Mouse (Mus musculus) forebrain, embryonic 11.5 days (tissue): ENCODE measurements at regions not wholly inside any gene's neighbourhood (a gene's known extent, or its start where the extent isn't known, plus 50 kb on each side); places are given as distances from the start of the nearest gene placed in this dataset.

Experiments used
- ATAC-seq: fragments of 200-750 bp; cut with Nextera tagmentation; replicated peaks from 2 replicates; pipeline ENCODE4 v1.8.0; 2017; ENCODE audit warnings: moderate TSS enrichment; ENCODE audit not compliant: low FRiP score
- DNase-seq: peaks from one replicate; pipeline ENCODE4 v3.0.0-alpha.2; 2017; ENCODE audit warnings: low spot score
- H3K27ac ChIP-seq: fragments of 300-500 bp; sonication (generic); 2 replicates; pipeline ENCODE4 v1.5.1; 2014; ENCODE audit warnings: low read depth, low read length
- H3K27me3 ChIP-seq: fragments of 300-500 bp; sonication (generic); 2 replicates; pipeline ENCODE4 v1.6.1; 2014; ENCODE audit warnings: mild to moderate bottlenecking, low read length, mixed read lengths; ENCODE audit not compliant: control insufficient read depth, insufficient read depth
- H3K36me3 ChIP-seq: fragments of 300-500 bp; sonication (generic); 2 replicates; pipeline ENCODE4 v1.6.1; 2014; ENCODE audit warnings: mild to moderate bottlenecking, low read length, moderate library complexity, mixed read lengths; ENCODE audit not compliant: control insufficient read depth, insufficient read depth
- H3K4me1 ChIP-seq: fragments of 300-500 bp; sonication (generic); replicated peaks from 2 replicates; pipeline ENCODE4 v1.6.1; 2014; ENCODE audit warnings: low read length, mixed read lengths; ENCODE audit not compliant: control insufficient read depth, insufficient read depth
- H3K4me2 ChIP-seq: fragments of 300-500 bp; sonication (generic); 2 replicates; pipeline ENCODE4 v1.6.1; 2014; ENCODE audit warnings: low read depth, mild to moderate bottlenecking, low read length, moderate library complexity, mixed read lengths; ENCODE audit not compliant: severe bottlenecking
- H3K4me3 ChIP-seq: fragments of 300-500 bp; sonication (generic); 2 replicates; pipeline ENCODE4 v1.5.1; 2014; ENCODE audit warnings: low read depth, low read length
- H3K9ac ChIP-seq: fragments of 300-500 bp; sonication (generic); 2 replicates; pipeline ENCODE4 v1.6.1; 2014; ENCODE audit warnings: low read length
- H3K9me3 ChIP-seq: fragments of 300-500 bp; sonication (generic); 2 replicates; pipeline ENCODE4 v1.6.1; 2016; ENCODE audit warnings: low read length, mixed read lengths; ENCODE audit not compliant: control insufficient read depth
- WGBS: fragments of 180-500 bp; shearing (Covaris S2); extraction: QIAGEN DNeasy Blood & Tissue Kit; methylation state at CpG from one replicate; pipeline ENCODE4 v1.1.7; 2014; 5-methylcytosine and 5-hydroxymethylcytosine counted together

- Histone ChIP-seq H3K9ac (no peak overlapping the region), H3K36me3 (no peaks in the 10 kb centered on the region), H3K27ac (no peak overlapping the region), H3K9me3 (no peaks in the 10 kb centered on the region; the same call in 1 of the 2 replicates), H3K4me3 (no peak overlapping the region), H3K4me2 (no peak overlapping the region), H3K4me1 (no peaks in the 10 kb centered on the region), H3K27me3 (no peaks in the 10 kb centered on the region)
- DNase-seq: no peak
- ATAC-seq: no peak
- WGBS: 82% methylated on average over 2 of the region's 2 CpGs
Observed at GRCm38 (mm10) chr3:41857446-41857845, 115.0 kb downstream of the D3Ertd751e start.

- H3K4me1 ChIP-seq: no peaks in the 10 kb centered on the region
- no peaks in the 10 kb centered on the region for H3K36me3 ChIP-seq
- H3K27me3 ChIP-seq: no peaks in the 10 kb centered on the region
- DNase-seq (no peak), ATAC-seq (no peak)
- no peaks in the 10 kb centered on the region; the same call in 1 of the 2 replicates for H3K9me3 ChIP-seq
- H3K27ac ChIP-seq: no peak overlapping the region
- no peak overlapping the region for H3K9ac ChIP-seq
- H3K4me3 ChIP-seq: no peak overlapping the region
- no peak overlapping the region for H3K4me2 ChIP-seq
Observed at GRCm38 (mm10) chr3:41862674-41863073, 120.3 kb downstream of the D3Ertd751e start.

DNA sequence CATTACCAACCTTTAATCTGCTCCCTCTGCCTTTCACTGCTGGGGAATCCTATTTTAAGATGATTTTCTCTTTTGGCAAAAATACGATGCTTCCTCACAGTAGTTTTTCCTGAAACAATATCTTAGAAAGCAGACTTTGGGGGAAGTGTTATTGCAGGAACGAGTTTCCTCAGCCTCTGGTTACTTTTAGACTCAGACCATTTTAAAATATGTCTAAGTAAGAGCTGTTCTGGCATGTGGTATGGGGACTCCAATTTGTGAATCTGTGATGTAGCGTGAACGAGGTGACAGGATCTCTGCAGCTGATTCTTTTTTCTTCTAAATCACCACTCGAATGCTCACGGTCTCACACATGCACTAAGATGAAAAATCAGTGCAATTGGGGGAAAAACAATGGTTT is 166.5 kb downstream of the D3Ertd751e start:
- no peaks in the 10 kb centered on the region for H3K4me1 ChIP-seq
- H3K9ac ChIP-seq: no peak overlapping the region
- WGBS: 89% methylated on average over 6 of the region's 6 CpGs
- H3K9me3 ChIP-seq: no peaks in the 10 kb centered on the region
- no peak overlapping the region for H3K4me2 ChIP-seq
- H3K27me3 ChIP-seq: no peaks in the 10 kb centered on the region
- no peak for DNase-seq
- ATAC-seq: no peak
- H3K27ac ChIP-seq: no peak overlapping the region
- no peak overlapping the region for H3K4me3 ChIP-seq
- H3K36me3 ChIP-seq: no peaks in the 10 kb centered on the region

DNA sequence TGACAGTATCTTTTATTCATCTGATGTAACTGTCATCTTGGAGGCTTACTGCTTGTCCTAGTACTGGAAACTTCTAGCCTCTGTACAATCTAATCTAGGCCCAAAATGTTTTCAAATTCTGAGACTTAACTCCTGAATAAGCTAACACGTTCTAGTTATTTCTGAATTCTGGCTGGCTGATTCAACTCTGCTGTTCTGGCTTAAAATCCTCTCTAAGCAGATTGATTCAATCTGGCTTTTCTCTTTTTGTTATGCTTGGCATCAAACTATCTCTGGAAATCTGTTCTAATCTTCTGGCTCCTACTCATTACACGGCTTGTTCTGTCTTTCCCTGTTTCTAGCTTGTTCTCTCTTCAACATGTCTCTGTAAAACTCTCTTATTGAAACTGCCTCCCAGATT is 170.8 kb downstream of the D3Ertd751e start:
- no peaks in the 10 kb centered on the region for H3K36me3 ChIP-seq
- 77% methylated on average over 2 of the region's 2 CpGs for WGBS
- H3K4me3 ChIP-seq: no peak overlapping the region
- no peaks in the 10 kb centered on the region for H3K4me1 ChIP-seq
- no peak for ATAC-seq
- H3K27me3 ChIP-seq: no peaks in the 10 kb centered on the region
- no peaks in the 10 kb centered on the region for H3K9me3 ChIP-seq
- no peak overlapping the region for H3K27ac ChIP-seq
- no peak overlapping the region for H3K9ac ChIP-seq
- H3K4me2 ChIP-seq: no peak overlapping the region
- no peak for DNase-seq

GRCm38 (mm10) chr3:41939843-41940242 is 197.4 kb downstream of the D3Ertd751e start:
- Histone ChIP-seq H3K9me3 (no peaks in the 10 kb centered on the region), H3K4me3 (no peak overlapping the region), H3K27me3 (no peaks in the 10 kb centered on the region), H3K9ac (no peak overlapping the region), H3K4me1 (no peaks in the 10 kb centered on the region), H3K4me2 (no peak overlapping the region), H3K27ac (no peak overlapping the region), H3K36me3 (no peaks in the 10 kb centered on the region)
- 49% methylated on average over 4 of the region's 4 CpGs for WGBS
- DNase-seq (no peak), ATAC-seq (no peak)

DNA sequence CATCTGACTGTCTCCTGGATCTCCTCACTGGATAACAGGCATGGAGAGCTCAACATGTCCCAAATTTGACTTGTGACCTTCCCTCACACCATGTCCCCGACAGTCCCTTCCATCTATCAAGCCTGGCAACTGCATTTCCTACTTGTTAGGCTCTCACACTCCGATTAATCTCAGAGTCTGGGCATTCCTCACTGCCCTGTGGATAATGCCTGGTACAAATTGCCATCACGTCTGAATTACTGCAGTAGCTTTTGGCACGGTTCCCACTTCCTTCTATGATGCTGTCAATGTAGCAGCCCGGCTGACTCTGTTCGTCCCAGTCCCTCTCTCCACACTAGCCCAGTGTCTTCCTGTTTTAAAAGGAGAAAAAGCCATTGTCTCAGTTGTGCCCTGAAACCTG is 200.6 kb downstream of the D3Ertd751e start:
- DNase-seq (no peak), ATAC-seq (no peak)
- no peaks in the 10 kb centered on the region for H3K27me3 ChIP-seq

GRCm38 (mm10) chr3:41949404-41949803 is 207.0 kb downstream of the D3Ertd751e start:
- no peak overlapping the region for H3K27ac ChIP-seq
- DNase-seq (no peak), ATAC-seq (no peak)
- H3K9me3 ChIP-seq: no peaks in the 10 kb centered on the region
- H3K9ac ChIP-seq: no peak overlapping the region
- H3K4me2 ChIP-seq: no peak overlapping the region
- 91% methylated on average over 2 of the region's 2 CpGs for WGBS
- H3K27me3 ChIP-seq: no peaks in the 10 kb centered on the region
- H3K4me1 ChIP-seq: peaks cover 2% of the 10 kb centered on the region; the same call in 1 of the 2 replicates
- no peaks in the 10 kb centered on the region for H3K36me3 ChIP-seq
- no peak overlapping the region for H3K4me3 ChIP-seq

More for the DNA sequence above, 200.6 kb downstream of the D3Ertd751e start:
- Histone ChIP-seq H3K4me3 (no peak overlapping the region), H3K4me2 (no peak overlapping the region), H3K9me3 (no peaks in the 10 kb centered on the region), H3K9ac (no peak overlapping the region), H3K27ac (no peak overlapping the region), H3K4me1 (peaks cover 2% of the 10 kb centered on the region; the same call in 1 of the 2 replicates), H3K36me3 (no peaks in the 10 kb centered on the region)
- 74% methylated on average over 6 of the region's 6 CpGs for WGBS

DNA sequence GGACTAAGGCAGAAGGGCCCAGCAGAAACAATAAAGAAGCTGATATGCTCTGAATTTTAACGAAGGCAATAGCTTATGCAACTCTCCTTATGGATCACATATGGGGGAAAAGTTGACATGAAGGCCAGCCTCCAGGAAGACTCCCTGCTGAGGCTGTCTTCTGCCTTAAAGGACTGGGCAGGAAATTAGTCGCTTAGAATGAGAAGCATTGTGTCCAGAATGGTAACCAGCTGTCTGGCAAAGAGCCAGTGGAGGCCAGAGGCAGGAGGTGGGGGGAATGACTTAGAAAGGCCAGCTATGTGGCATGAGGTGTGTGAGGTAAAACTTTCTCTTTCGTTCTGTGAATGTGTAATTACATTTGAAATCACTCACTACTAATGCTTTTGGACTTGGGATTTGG is 215.0 kb downstream of the D3Ertd751e start:
- WGBS: 34% methylated on average over 3 of the region's 3 CpGs

DNA sequence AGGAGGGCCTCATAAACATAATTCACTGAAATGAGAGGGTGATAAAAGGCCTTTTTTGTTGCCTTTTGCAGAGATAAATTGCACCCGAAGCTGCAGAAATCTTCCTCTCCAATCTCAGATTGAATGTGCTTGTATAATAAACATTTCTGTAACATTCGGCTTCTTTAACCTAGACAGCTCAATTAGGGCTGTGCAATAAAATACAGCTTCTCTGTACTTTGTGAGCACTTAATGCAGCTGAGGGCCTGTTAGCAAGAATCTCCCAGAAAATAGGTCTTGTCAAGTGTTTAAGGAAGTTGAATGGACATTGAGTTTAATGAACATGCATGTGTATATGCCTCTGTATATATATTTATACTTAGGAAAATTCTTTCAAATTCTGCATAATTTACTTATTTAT is 217.8 kb downstream of the D3Ertd751e start:
- no peaks in the 10 kb centered on the region for H3K9me3 ChIP-seq
- no peaks in the 10 kb centered on the region for H3K27me3 ChIP-seq
- no peak overlapping the region for H3K4me2 ChIP-seq
- H3K9ac ChIP-seq: no peak overlapping the region
- H3K4me1 ChIP-seq: no peaks in the 10 kb centered on the region
- no peak for DNase-seq
- H3K4me3 ChIP-seq: no peak overlapping the region
- no peak overlapping the region for H3K27ac ChIP-seq
- ATAC-seq: no peak
- no peaks in the 10 kb centered on the region for H3K36me3 ChIP-seq
- 87% methylated on average over 2 of the region's 2 CpGs for WGBS

More for the DNA sequence above, 215.0 kb downstream of the D3Ertd751e start:
- H3K9me3 ChIP-seq: no peaks in the 10 kb centered on the region
- H3K27me3 ChIP-seq: no peaks in the 10 kb centered on the region
- no peak overlapping the region for H3K4me2 ChIP-seq
- no peaks in the 10 kb centered on the region for H3K4me1 ChIP-seq
- no peak overlapping the region for H3K4me3 ChIP-seq
- no peak overlapping the region for H3K9ac ChIP-seq
- no peak overlapping the region for H3K27ac ChIP-seq
- ATAC-seq (no peak), DNase-seq (peak; percentile 58)
- no peaks in the 10 kb centered on the region for H3K36me3 ChIP-seq
